Mouse (Mus musculus): ENCODE results near the gene Shbg. TPM values are rescaled to one million over a fixed set of nuclear protein-coding genes. Genes with fewer than 3 reads are reported as not detected.

Gene Shbg
- polyA plus RNA-seq, 1 experiment from 2014 or later: not detected

GRCm38 (mm10) chr11:69604795-69605664 lies 12.7 kb downstream of the Shbg start:
- peak overlapping the region; percentile 76 for H3K4me3 ChIP-seq
- H3K27me3 ChIP-seq (ENCODE audit: insufficient read depth, poor library complexity, severe bottlenecking): peaks cover 32% of the 10 kb centered on the region
- no peaks in the 10 kb centered on the region for H3K36me3 ChIP-seq
- peak; percentile 43 for DNase-seq (ENCODE audit: low spot score)
- H3K9me3 ChIP-seq: no peaks in the 10 kb centered on the region
- peak overlapping the region; percentile 86 for H3K27ac ChIP-seq
- WGBS: under 1% methylated on average over 73 of the region's 73 CpGs
- H3K4me1 ChIP-seq (replicated peaks): peaks cover 46% of the 10 kb centered on the region

- peaks cover 32% of the 10 kb centered on the region for H3K27me3 ChIP-seq (ENCODE audit: insufficient read depth, poor library complexity, severe bottlenecking)
- WGBS: 68% methylated on average over 3 of the region's 3 CpGs
- H3K4me3 ChIP-seq: peak overlapping the region; percentile 76
- H3K9me3 ChIP-seq: no peaks in the 10 kb centered on the region
- peak overlapping the region; percentile 86 for H3K27ac ChIP-seq
- peaks cover 53% of the 10 kb centered on the region for H3K4me1 ChIP-seq (replicated peaks)
- no peak for DNase-seq (ENCODE audit: low spot score)
- no peaks in the 10 kb centered on the region for H3K36me3 ChIP-seq
Observed at GRCm38 (mm10) chr11:69604347-69604746, 13.4 kb downstream of the Shbg start.

GRCm38 (mm10) chr11:69603516-69603915 lies 14.2 kb downstream of the Shbg start:
- H3K4me1 ChIP-seq (replicated peaks): peaks cover 57% of the 10 kb centered on the region
- H3K4me3 ChIP-seq: no peak overlapping the region
- peaks cover 32% of the 10 kb centered on the region for H3K27me3 ChIP-seq (ENCODE audit: insufficient read depth, poor library complexity, severe bottlenecking)
- no peaks in the 10 kb centered on the region for H3K36me3 ChIP-seq
- no peaks in the 10 kb centered on the region for H3K9me3 ChIP-seq
- DNase-seq (ENCODE audit: low spot score): no peak
- no peak overlapping the region for H3K27ac ChIP-seq
- 75% methylated on average over 8 of the region's 8 CpGs for WGBS

- Histone ChIP-seq H3K9me3 (no peaks in the 10 kb centered on the region), H3K4me1 (replicated peaks) (peaks cover 57% of the 10 kb centered on the region), H3K36me3 (no peaks in the 10 kb centered on the region), H3K27me3 (ENCODE audit: insufficient read depth, poor library complexity, severe bottlenecking) (peaks cover 32% of the 10 kb centered on the region), H3K27ac (no peak overlapping the region), H3K4me3 (no peak overlapping the region)
- no peak for DNase-seq (ENCODE audit: low spot score)
- 90% methylated on average over 3 of the region's 3 CpGs for WGBS
Observed at GRCm38 (mm10) chr11:69601768-69602167, 15.9 kb downstream of the Shbg start.

- H3K4me3 ChIP-seq: peak overlapping the region; percentile 34
- 6% methylated on average over 6 of the region's 6 CpGs for WGBS
- H3K36me3 ChIP-seq: 0 out of 2 replicates have a peak, but pooled peaks cover 8% of the 10 kb centered on the region
- peaks cover 27% of the 10 kb centered on the region for H3K27me3 ChIP-seq (ENCODE audit: insufficient read depth, poor library complexity, severe bottlenecking)
- peaks cover 47% of the 10 kb centered on the region for H3K4me1 ChIP-seq (replicated peaks)
- no peaks in the 10 kb centered on the region for H3K9me3 ChIP-seq
- H3K27ac ChIP-seq: peak overlapping the region; percentile 81
- peak; percentile 71 for DNase-seq (ENCODE audit: low spot score)
Observed at GRCm38 (mm10) chr11:69600098-69600497, 17.6 kb downstream of the Shbg start.

GRCm38 (mm10) chr11:69599436-69599835 lies 18.3 kb downstream of the Shbg start:
- Histone ChIP-seq H3K9me3 (no peaks in the 10 kb centered on the region), H3K4me1 (replicated peaks) (peaks cover 40% of the 10 kb centered on the region), H3K36me3 (0 out of 2 replicates have a peak, but pooled peaks cover 15% of the 10 kb centered on the region), H3K4me3 (peak overlapping the region; percentile 34; the same call in 1 of the 2 replicates), H3K27me3 (ENCODE audit: insufficient read depth, poor library complexity, severe bottlenecking) (peaks cover 21% of the 10 kb centered on the region), H3K27ac (peak overlapping the region; percentile 81)
- WGBS: 8% methylated on average over 9 of the region's 9 CpGs
- no peak for DNase-seq (ENCODE audit: low spot score)

GRCm38 (mm10) chr11:69594853-69595252 lies 22.9 kb downstream of the Shbg start:
- Histone ChIP-seq H3K4me1 (replicated peaks) (peaks cover 12% of the 10 kb centered on the region), H3K27ac (no peak overlapping the region), H3K27me3 (ENCODE audit: insufficient read depth, poor library complexity, severe bottlenecking) (no peaks in the 10 kb centered on the region), H3K9me3 (no peaks in the 10 kb centered on the region), H3K36me3 (peaks cover 56% of the 10 kb centered on the region), H3K4me3 (no peak overlapping the region)
- 97% methylated on average over 6 of the region's 6 CpGs for WGBS
- DNase-seq (ENCODE audit: low spot score): no peak

- no peaks in the 10 kb centered on the region for H3K9me3 ChIP-seq
- H3K36me3 ChIP-seq: peaks cover 77% of the 10 kb centered on the region
- H3K27me3 ChIP-seq (ENCODE audit: insufficient read depth, poor library complexity, severe bottlenecking): no peaks in the 10 kb centered on the region
- WGBS: 89% methylated on average over 4 of the region's 4 CpGs
- no peak for DNase-seq (ENCODE audit: low spot score)
- no peak overlapping the region for H3K27ac ChIP-seq
- H3K4me1 ChIP-seq (replicated peaks): 0 out of 2 replicates have a peak, but pooled peaks cover 2% of the 10 kb centered on the region
- no peak overlapping the region for H3K4me3 ChIP-seq
Observed at GRCm38 (mm10) chr11:69592799-69593198, 24.9 kb downstream of the Shbg start.

GRCm38 (mm10) chr11:69591899-69592637 lies 25.6 kb downstream of the Shbg start:
- 83% methylated on average over 7 of the region's 7 CpGs for WGBS
- H3K4me3 ChIP-seq: no peak overlapping the region
- no peaks in the 10 kb centered on the region for H3K27me3 ChIP-seq (ENCODE audit: insufficient read depth, poor library complexity, severe bottlenecking)
- 0 out of 2 replicates have a peak overlapping the region, but pooled peaks have one; percentile 29 for H3K27ac ChIP-seq
- H3K9me3 ChIP-seq: no peaks in the 10 kb centered on the region
- no peak for DNase-seq (ENCODE audit: low spot score)
- H3K4me1 ChIP-seq (replicated peaks): 0 out of 2 replicates have a peak, but pooled peaks cover 2% of the 10 kb centered on the region
- peaks cover 84% of the 10 kb centered on the region for H3K36me3 ChIP-seq

GRCm38 (mm10) chr11:69591424-69591823 lies 26.3 kb downstream of the Shbg start:
- no peak for DNase-seq (ENCODE audit: low spot score)
- H3K36me3 ChIP-seq: peaks cover 90% of the 10 kb centered on the region
- 83% methylated on average over 3 of the region's 3 CpGs for WGBS
- no peaks in the 10 kb centered on the region for H3K9me3 ChIP-seq
- no peak overlapping the region for H3K27ac ChIP-seq
- no peak overlapping the region for H3K4me3 ChIP-seq
- no peaks in the 10 kb centered on the region for H3K27me3 ChIP-seq (ENCODE audit: insufficient read depth, poor library complexity, severe bottlenecking)
- H3K4me1 ChIP-seq (replicated peaks): 0 out of 2 replicates have a peak, but pooled peaks cover 2% of the 10 kb centered on the region

- WGBS: 91% methylated on average over 8 of the region's 8 CpGs
- H3K4me1 ChIP-seq (replicated peaks): 0 out of 2 replicates have a peak, but pooled peaks cover 2% of the 10 kb centered on the region
- no peak overlapping the region for H3K27ac ChIP-seq
- no peak for DNase-seq (ENCODE audit: low spot score)
- no peaks in the 10 kb centered on the region for H3K9me3 ChIP-seq
- peaks cover 95% of the 10 kb centered on the region for H3K36me3 ChIP-seq
- H3K4me3 ChIP-seq: no peak overlapping the region
- no peaks in the 10 kb centered on the region for H3K27me3 ChIP-seq (ENCODE audit: insufficient read depth, poor library complexity, severe bottlenecking)
Observed at GRCm38 (mm10) chr11:69590622-69591021, 27.1 kb downstream of the Shbg start.

GRCm38 (mm10) chr11:69589207-69589834 lies 28.4 kb downstream of the Shbg start:
- H3K36me3 ChIP-seq: peaks cover 90% of the 10 kb centered on the region
- H3K27ac ChIP-seq: no peak overlapping the region
- DNase-seq (ENCODE audit: low spot score): no peak
- 0 out of 2 replicates have a peak, but pooled peaks cover 2% of the 10 kb centered on the region for H3K4me1 ChIP-seq (replicated peaks)
- H3K27me3 ChIP-seq (ENCODE audit: insufficient read depth, poor library complexity, severe bottlenecking): no peaks in the 10 kb centered on the region
- 94% methylated on average over 22 of the region's 22 CpGs for WGBS
- H3K9me3 ChIP-seq: no peaks in the 10 kb centered on the region
- H3K4me3 ChIP-seq: no peak overlapping the region
